Mouse (Mus musculus) bone marrow macrophage, adult 2 months (primary cell): ENCODE data around the gene Derl2. TPM values are rescaled to one million over a fixed set of nuclear protein-coding genes. Genes with fewer than 3 reads are reported as not detected.

ENCODE experiments used
- H3K27ac ChIP-seq: 2 replicates; pipeline ENCODE4 v1.5.1; 2012; ENCODE audit warnings: low read depth, low read length; ENCODE audit not compliant: insufficient read depth
- H3K4me1 ChIP-seq: 2 replicates; pipeline ENCODE4 v1.6.1; 2012; ENCODE audit warnings: low read length; ENCODE audit not compliant: control insufficient read depth, insufficient read depth
- H3K4me3 ChIP-seq: 2 replicates; pipeline ENCODE4 v1.5.1; 2012; ENCODE audit warnings: mild to moderate bottlenecking, low read length, moderate library complexity; ENCODE audit not compliant: insufficient read depth
- CTCF ChIP-seq: IDR thresholded peaks from 2 replicates; pipeline ENCODE4 v1.5.1; 2012; ENCODE audit warnings: low read depth, mild to moderate bottlenecking, low read length, moderate library complexity
- POLR2A ChIP-seq: IDR thresholded peaks from 2 replicates; pipeline ENCODE4 v1.6.1; 2012; ENCODE audit warnings: mild to moderate bottlenecking, low read depth, low read length, borderline replicate concordance
- polyA plus RNA-seq: library from polyadenylated mRNA; stranded (reverse); fragments of >200 nt; gene quantifications from 2 replicates; pipeline ENCODE4 v1.2.4, GENCODE M21; 2012; ENCODE audit not compliant: missing spikeins, insufficient read depth, insufficient read length

The Derl2 gene
- polyA plus RNA-seq, result 81.9 and 90.4 TPM in 2 replicates

DNA sequence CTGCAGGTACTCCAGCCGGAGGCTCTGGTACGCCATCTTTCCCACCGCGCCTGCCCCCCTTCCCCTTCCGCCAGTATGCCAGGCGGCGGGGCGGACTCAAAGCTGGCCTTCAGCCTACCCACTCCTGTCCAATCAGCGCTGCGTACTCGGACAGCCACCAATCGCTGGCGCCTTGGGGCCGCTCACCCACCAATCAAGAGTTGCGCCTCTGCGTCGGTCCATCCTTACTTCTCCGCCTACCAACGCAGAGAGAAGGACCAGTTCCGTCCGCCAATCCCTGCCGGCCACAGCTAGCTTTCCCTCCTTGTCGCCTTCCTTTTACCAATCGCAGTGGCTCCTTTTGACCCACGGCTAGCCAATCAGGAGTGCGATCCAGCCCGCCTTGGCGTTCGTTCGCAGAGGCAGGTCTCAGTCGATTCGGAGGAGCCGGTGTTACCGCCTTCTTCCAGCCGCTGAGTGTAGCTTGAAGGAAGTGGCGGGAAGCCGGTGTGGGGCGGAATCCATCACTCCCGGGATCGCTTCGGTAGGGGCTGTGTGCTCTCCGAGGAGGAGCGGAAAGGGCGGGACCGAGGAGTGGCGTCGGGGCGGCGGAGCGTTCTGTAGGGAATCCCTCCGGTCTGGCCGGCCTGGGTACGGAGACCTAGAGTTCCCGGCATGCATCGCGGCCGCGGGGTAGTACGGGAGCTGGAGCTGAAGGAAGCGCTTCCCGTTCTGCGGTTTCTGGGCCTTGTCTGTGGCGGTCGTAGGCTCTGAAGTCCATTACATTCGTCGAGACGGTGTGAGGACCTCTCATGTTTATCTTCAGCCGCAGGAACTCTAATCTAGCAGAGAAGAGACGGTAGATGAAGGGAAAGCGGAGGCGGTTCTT, at the start of gene Derl2, which contains the start of gene Mis12:
Gene Derl2 (minus strand): TSS at position 641 of the 868 bp plus-strand sequence.
Gene Mis12 (plus strand): TSS at position 411 of the 868 bp plus-strand sequence.
- H3K4me1 ChIP-seq, result peaks cover 16% of the 10 kb centered on the region
- H3K4me3 ChIP-seq, result peak within 1 kb of the TSS; percentile 85
- H3K27ac ChIP-seq, result peak within 1 kb of the TSS; percentile 81
- TF ChIP-seq CTCF (no peak), POLR2A (0 out of 2 replicates have a peak, but pooled peaks have one; percentile 59)

DNA sequence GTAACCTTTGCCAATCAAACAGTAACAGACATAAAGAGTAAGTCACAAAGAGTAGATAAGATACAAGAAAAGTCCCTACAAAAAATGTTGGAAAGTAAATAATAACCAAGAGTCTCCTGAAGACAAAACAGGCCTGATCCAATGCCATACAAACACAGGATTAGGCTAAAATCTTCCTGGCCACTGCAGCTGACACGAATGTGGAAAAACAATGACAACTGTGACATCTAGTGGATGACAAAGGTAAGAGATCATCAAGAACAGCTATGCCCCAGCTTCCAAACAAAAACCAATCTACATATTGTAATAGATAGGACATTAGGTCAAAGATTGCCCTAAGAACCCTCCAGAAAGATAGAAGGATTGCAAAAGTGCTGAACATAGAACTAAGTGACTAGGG, 32.9 kb upstream of the Derl2 start:
- no peaks in the 10 kb centered on the region for H3K4me1 ChIP-seq
- H3K27ac ChIP-seq, result no peak overlapping the region
- no peak overlapping the region for H3K4me3 ChIP-seq
- TF ChIP-seq POLR2A (no peak), CTCF (no peak)

DNA sequence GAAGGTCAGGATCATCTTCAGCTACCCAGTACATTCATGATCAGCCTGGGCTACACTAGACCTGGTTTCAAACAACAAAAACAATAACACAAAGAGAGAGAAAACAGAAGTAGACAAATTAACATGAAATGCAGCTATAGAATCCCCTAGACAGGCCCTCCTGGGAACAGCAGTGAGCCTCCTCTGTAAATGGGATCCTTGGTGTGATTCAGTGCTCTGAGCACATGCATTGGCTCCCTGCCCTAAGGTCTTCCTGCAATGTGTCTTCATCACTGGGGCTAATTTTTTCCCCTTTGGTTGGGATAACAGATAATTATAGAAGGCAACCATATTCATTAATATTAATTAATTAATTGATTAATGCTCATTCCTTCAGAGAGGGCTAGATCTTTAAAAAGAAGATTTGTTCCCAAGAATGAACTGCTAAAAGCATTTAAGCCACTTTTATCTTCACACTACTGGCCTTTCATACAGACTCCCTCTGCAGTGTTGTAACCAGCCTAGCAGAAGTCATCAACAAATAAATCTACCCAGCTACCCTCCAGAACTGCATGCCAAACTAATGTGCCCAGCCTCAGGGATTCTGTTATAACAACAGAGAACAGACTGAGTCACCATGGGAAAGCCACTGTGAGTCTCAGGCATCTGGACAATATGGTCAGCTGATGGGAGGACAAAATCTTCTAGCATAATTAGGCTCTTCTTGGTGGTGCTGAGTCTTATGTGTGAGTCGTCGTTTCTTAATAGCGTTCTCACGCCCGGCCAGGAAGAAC, 20.1 kb upstream of the Derl2 start:
- Histone ChIP-seq H3K4me1 (no peaks in the 10 kb centered on the region), H3K4me3 (no peak overlapping the region), H3K27ac (no peak overlapping the region)
- no peak for TF ChIP-seq CTCF

DNA sequence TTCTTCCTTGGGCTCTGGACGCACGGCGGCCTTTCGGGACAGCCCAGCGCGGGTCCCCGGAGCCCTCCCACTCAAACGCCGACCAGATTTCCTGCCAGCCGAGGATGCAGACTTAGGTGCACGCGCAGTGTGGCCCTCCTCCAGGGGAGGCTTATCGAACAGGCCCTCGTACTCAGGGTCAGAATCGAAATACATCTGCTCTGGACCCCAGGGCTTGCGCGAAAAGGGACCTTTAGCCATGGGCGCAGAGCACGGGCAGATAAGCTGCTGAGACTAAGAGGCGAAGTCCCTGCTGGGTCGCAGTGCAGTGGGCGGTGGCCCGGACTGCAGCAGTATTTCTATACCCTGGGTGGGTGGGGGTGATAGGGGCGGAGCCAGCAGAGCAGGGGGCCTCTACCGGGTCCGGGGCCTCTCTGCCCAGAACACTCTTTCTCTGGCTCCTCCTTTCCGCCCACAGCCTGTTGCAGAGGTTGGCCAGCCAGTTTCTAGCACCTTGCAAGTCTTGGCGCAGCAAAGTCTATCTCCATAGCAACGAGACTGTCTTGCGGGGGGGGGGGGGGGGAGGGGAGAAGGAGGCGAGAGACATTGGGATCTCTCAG, 13.6 kb upstream of the Derl2 start, which contains the start of gene 6330403K07Rik:
Gene 6330403K07Rik (minus strand): TSS at position 351 of the 599 bp plus-strand sequence.
- Histone ChIP-seq H3K27ac (no peak within 1 kb of the TSS), H3K4me1 (peaks cover 3% of the 10 kb centered on the region), H3K4me3 (peak within 1 kb of the TSS; percentile 8; the same call in 1 of the 2 replicates)
- TF ChIP-seq POLR2A, result no peak
- no peak for TF ChIP-seq CTCF

DNA sequence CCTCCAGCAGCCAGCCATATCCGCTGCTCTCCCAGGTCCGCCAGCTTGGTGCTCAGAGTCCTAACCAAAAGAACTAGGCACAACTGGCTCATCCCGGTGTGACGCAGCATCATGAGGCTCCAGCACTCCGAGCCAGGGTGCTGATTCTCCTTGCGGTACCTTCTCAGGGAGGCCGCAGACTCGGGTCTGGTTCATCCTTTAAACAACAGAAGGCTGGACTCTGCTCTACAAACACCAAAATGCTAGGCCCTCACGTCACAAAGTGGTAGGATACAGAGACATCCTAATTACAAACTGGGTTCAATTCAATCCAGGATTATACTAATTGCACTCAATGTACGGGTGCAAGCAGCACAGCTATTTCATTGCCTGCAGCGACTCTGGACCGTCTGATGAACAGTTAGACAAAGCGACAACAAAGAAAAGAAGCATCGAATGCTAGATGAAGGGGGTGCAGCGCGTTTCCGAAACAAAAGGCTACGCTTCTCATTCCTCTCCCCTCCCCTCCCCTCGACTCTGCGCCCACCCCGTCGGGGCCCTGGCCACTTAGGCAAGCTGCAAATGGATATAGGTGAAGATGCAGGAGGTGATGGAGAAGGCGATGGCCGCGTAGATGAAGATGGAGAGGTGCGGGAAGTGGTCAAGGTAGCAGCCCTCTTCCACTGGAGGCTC, 13.0 kb upstream of the Derl2 start:
- H3K4me1 ChIP-seq, result peaks cover 9% of the 10 kb centered on the region
- H3K4me3 ChIP-seq, result no peak overlapping the region
- H3K27ac ChIP-seq, result no peak overlapping the region
- TF ChIP-seq CTCF (no peak), POLR2A (no peak)

DNA sequence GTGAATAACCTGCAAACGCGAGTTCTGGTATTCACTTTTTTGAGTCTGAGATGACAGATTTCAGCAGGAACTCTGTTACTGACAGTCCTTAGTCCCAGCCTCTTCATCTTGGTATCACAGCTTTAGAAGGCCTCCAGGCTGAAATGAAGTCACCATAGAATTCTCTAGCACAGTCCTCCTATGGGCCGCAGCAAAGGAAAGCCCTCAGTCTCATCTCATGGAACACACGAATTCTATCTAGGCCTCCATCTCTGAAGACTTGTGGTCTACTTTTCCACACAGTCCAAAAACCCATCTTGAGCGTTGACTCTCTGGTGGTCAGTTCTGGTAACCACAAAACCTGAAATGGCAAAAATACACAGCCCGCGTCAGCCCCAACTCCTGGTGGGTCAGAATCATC, 12.4 kb upstream of the Derl2 start:
- TF ChIP-seq CTCF, result no peak
- TF ChIP-seq POLR2A, result no peak
- no peak overlapping the region for H3K27ac ChIP-seq
- no peak overlapping the region for H3K4me3 ChIP-seq
- H3K4me1 ChIP-seq, result peaks cover 13% of the 10 kb centered on the region

DNA sequence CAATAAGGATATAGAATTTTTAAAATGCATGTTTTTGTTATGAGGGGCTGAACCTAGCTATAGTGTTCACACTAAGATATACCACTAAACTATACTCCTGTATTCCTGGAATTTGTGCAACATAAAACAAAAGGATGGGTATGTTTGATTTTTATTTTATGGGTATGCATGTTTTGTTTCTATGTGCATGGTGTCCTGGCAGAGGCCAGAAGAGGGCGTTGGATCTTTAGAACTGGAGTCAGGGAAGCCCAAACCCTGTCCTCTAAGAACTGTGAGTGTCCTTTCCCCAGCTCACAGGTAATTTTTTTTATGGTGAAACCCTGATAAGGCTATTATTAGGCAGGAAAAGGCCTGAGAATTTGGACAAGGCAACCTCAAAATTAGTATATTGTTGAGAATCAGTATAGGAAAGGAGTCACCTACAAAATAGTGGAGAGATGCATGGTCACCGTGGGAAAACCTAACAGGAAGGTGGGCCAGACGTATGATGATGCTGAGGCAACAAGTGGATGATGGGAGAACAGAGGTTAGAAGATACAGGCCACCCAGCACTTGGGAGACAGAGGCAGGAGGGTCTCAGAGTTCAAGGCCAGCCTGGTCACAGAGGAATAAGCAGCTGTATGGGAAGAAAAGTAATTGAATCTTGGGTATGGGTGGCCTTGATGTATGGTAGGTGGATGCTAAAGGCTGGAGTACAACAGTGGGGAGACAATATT, 9.9 kb upstream of the Derl2 start:
- H3K27ac ChIP-seq, result no peak overlapping the region
- TF ChIP-seq POLR2A (no peak), CTCF (no peak)
- H3K4me3 ChIP-seq, result no peak overlapping the region
- H3K4me1 ChIP-seq, result peaks cover 13% of the 10 kb centered on the region

DNA sequence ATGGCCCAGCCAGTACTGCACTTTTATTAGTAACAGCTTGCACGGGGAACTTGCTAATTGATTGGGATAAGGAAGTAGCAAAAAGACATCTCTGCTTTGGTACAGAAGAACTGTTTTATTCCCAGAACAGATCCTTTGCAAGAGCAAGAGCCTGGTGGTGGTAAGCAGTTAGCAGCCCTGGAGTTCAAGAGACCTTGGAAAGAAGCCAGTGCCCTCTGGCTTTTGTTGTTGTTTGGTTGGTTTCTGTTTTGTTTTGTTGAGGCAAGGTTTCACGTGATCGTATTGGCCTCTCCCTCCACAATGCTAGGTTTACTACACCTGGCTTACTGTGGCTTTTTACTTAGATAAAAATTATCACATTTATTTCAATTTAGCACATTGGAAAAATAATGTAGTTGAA, 8.6 kb upstream of the Derl2 start:
- Histone ChIP-seq H3K4me1 (peaks cover 13% of the 10 kb centered on the region), H3K4me3 (no peak overlapping the region), H3K27ac (no peak overlapping the region)
- no peak for TF ChIP-seq POLR2A
- TF ChIP-seq CTCF, result no peak

DNA sequence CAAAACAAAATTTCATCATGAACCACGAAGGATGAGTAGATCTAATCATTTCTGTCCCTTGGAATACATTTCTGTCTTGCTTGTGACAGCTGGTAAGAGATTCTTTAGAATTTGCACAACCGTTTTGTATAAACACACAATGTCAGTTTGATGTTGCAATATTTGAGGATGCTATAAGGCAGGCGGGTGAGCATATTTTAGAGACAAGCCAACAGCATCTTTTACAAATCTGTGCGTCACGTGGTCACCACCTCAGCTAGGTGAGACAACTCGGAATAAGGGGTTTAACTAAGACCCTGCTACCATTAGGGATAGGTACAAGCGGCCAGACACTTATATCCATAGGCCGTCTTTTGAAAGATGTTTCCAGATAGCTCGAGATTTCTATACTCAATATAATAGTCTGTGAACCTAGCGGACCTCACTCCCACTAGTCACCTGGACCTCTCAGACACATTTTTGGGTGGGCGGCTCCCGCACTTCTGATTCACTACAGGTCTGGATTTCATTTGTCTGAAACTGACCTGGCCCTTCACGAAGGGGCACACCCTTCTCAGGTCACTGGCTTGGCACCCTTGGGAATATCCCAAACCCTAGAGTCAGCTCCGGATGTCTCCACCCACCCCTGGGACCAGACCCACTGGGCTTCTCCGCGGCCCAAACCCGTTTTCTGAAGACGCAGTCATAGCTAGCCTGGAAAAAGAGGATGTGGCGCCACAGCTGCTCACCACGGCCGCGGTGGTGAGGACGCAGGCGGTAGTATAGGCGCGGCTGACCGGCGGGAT, 1.0 kb downstream of the Derl2 start:
- peak overlapping the region; percentile 67 for H3K27ac ChIP-seq
- peaks cover 16% of the 10 kb centered on the region for H3K4me1 ChIP-seq
- TF ChIP-seq POLR2A, result no peak
- no peak for TF ChIP-seq CTCF
- H3K4me3 ChIP-seq, result peak overlapping the region; percentile 85
